Mouse (Mus musculus): Measurements from ENCODE around the gene Kxd1. TPM values are rescaled to one million over a fixed set of nuclear protein-coding genes. Genes with fewer than 3 reads are reported as not detected.

Kxd1 gene
- total and polyA plus RNA-seq, 3 experiments: 47.5 to 180 (median 49.9) TPM

DNA sequence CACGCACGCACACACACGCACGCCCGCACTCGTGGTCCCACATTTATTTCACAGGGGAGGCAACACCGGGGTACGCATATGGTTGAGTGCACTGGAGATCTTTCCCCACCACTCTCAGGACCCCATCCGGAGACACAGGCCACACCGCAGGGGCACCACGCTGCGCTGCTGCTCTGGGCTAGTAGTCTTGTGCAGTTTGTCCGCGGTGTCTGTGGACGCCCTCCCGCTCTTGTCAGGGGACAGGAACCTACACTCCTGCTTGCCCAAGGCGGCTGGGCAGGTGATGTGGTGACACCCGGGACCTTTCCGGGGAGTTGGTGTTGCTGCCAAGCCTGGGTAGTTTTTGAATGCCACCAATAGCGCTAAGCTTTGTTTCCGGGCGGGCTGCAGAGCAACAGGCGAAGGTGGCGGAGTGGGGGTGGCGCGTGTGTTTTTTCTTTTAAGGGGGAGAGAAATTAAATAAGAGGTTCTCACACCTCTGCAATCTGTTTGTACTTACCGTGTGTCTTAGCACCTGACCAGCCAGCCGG lies 33.3 kb downstream of the Kxd1 start:
- Histone ChIP-seq H3K4me1 (ENCODE audit: insufficient read depth, low read depth, low read length) (peaks cover 27% of the 10 kb centered on the region), H3K9me3 (replicated peaks) (no peaks in the 10 kb centered on the region), H3K4me3 (ENCODE audit: low read depth, low read length) (no peak overlapping the region), H3K36me3 (replicated peaks) (no peaks in the 10 kb centered on the region), H3K27me3 (ENCODE audit: insufficient read depth, low read length) (peaks cover 98% of the 10 kb centered on the region)
- TF ChIP-seq GATA2 (IDR thresholded peaks at IDR 0.05; ENCODE audit: borderline replicate concordance, low read depth, low read length): no peak
- no peak for TF ChIP-seq GATA1 (IDR thresholded peaks at IDR 0.05; ENCODE audit: borderline replicate concordance, low read length)
- no peak for TF ChIP-seq TAL1 (conservative IDR thresholded peaks at IDR 0.05; ENCODE audit: low read depth, low read length)
- no peak for TF ChIP-seq POLR2AphosphoS5 (IDR thresholded peaks at IDR 0.05; ENCODE audit: insufficient replicate concordance, low read depth, low read length)
- TF ChIP-seq CTCF (IDR thresholded peaks at IDR 0.05; ENCODE audit: low read depth, low read length): no peak
- DNase-seq (ENCODE audit: low spot score) (no peak), ATAC-seq (ENCODE audit: extremely low read depth, insufficient number of reproducible peaks, low FRiP score, poor library complexity, severe bottlenecking) (no peak)

DNA sequence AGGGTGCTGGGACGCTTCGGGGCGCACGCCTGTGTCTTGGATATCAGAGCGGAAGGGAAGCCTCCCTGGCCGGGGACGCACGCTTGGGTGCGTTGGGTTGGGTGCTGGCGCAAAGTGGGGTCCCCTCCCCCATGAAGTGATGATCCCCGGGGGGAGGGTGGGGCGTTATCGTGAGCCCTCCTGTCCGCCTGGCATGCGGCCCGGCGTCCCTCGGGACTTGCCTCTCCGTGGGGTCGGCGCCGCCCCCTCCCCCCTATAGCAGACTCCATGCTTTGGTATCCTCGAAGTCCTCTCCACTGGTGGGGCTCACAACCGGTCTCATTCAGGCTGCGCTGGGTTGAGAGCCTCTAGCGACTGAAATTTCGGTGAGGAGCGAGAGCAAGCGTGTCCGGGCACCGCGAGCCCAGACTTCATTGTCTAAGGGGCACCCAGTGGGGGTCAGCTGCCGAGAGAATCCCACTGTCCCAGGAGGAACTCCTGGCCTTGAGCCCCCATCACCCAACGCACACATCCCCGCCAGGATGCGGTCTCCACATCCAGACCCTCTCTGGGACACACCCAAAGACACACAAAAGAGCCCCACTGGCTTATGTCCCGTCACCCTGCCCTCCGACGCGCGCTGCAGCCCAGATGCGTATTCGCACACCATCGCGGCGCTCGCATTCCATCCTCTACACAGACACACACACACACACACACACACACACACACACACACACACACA lies 33.9 kb downstream of the Kxd1 start:
- H3K4me3 ChIP-seq (ENCODE audit: low read depth, low read length): no peak overlapping the region; the same call in 1 of the 2 replicates
- H3K4me1 ChIP-seq (ENCODE audit: insufficient read depth, low read depth, low read length): peaks cover 27% of the 10 kb centered on the region
- DNase-seq (ENCODE audit: low spot score): no peak
- H3K36me3 ChIP-seq (replicated peaks): no peaks in the 10 kb centered on the region
- peaks cover 98% of the 10 kb centered on the region for H3K27me3 ChIP-seq (ENCODE audit: insufficient read depth, low read length)
- H3K9me3 ChIP-seq (replicated peaks): no peaks in the 10 kb centered on the region
- ATAC-seq (ENCODE audit: extremely low read depth, insufficient number of reproducible peaks, low FRiP score, poor library complexity, severe bottlenecking): no peak
- TF ChIP-seq POLR2AphosphoS5 (IDR thresholded peaks at IDR 0.05; ENCODE audit: insufficient replicate concordance, low read depth, low read length) (no peak), TAL1 (conservative IDR thresholded peaks at IDR 0.05; ENCODE audit: low read depth, low read length) (no peak), GATA1 (IDR thresholded peaks at IDR 0.05; ENCODE audit: borderline replicate concordance, low read length) (no peak), CTCF (IDR thresholded peaks at IDR 0.05; ENCODE audit: low read depth, low read length) (no peak), GATA2 (IDR thresholded peaks at IDR 0.05; ENCODE audit: borderline replicate concordance, low read depth, low read length) (no peak)

DNA sequence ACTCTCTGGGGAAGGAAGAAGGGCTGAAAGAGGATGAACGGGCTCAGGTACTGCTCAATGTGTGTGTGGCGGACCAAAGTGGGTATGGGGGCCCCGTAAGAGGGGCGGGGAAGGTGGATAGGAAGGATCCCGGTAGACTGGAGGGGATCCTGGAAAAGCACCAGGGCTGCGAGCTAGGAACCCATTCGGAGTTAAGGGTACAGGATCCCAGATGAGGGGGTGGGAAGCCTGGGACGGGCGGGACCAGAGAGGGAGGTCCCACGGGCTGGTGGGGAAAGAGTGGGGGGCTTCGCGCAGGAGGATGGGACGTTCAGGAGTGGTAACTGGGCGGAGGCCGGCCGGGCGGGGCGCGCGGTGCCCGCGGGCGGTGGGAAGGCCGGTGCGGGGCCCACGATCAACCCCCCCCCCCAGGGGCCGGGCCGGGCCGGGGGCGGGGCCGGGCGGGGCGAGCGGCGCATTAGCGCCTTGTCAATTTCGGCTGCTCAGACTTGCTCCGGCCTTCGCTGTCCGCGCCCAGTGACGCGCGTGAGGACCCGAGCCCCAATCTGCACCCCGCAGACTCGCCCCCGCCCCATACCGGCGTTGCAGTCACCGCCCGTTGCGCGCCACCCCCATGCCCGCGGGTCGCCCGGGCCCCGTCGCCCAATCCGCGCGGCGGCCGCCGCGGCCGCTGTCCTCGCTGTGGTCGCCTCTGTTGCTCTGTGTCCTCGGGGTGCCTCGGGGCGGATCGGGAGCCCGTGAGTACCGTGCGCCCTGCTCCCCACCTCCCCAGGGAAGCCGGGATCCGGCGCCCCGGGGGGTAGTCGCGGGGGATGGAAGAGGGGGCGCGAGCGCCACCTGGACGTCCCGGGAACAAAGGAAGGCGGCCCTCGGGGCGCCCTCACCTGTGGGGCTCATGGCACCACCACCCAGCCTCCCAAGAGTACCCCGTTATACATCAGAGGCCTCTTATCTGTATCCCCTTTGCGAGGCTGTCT lies 34.8 kb downstream of the Kxd1 start, which contains the start of gene Crlf1:
Gene Crlf1 (plus strand): TSS at position 495 of the 977 bp plus-strand sequence.
- no peaks in the 10 kb centered on the region for H3K36me3 ChIP-seq (replicated peaks)
- no peak for ATAC-seq (ENCODE audit: extremely low read depth, insufficient number of reproducible peaks, low FRiP score, poor library complexity, severe bottlenecking)
- H3K4me3 ChIP-seq (ENCODE audit: low read depth, low read length): peak within 1 kb of the TSS; percentile 67; the same call in 1 of the 2 replicates
- peaks cover 98% of the 10 kb centered on the region for H3K27me3 ChIP-seq (ENCODE audit: insufficient read depth, low read length)
- DNase-seq (ENCODE audit: low spot score): no peak
- TF ChIP-seq GATA2 (IDR thresholded peaks at IDR 0.05; ENCODE audit: borderline replicate concordance, low read depth, low read length) (no peak), CTCF (IDR thresholded peaks at IDR 0.05; ENCODE audit: low read depth, low read length) (no peak), TAL1 (conservative IDR thresholded peaks at IDR 0.05; ENCODE audit: low read depth, low read length) (no peak), GATA1 (IDR thresholded peaks at IDR 0.05; ENCODE audit: borderline replicate concordance, low read length) (no peak), POLR2AphosphoS5 (IDR thresholded peaks at IDR 0.05; ENCODE audit: insufficient replicate concordance, low read depth, low read length) (no peak)
- no peaks in the 10 kb centered on the region for H3K9me3 ChIP-seq (replicated peaks)
- peaks cover 30% of the 10 kb centered on the region for H3K4me1 ChIP-seq (ENCODE audit: insufficient read depth, low read depth, low read length)

DNA sequence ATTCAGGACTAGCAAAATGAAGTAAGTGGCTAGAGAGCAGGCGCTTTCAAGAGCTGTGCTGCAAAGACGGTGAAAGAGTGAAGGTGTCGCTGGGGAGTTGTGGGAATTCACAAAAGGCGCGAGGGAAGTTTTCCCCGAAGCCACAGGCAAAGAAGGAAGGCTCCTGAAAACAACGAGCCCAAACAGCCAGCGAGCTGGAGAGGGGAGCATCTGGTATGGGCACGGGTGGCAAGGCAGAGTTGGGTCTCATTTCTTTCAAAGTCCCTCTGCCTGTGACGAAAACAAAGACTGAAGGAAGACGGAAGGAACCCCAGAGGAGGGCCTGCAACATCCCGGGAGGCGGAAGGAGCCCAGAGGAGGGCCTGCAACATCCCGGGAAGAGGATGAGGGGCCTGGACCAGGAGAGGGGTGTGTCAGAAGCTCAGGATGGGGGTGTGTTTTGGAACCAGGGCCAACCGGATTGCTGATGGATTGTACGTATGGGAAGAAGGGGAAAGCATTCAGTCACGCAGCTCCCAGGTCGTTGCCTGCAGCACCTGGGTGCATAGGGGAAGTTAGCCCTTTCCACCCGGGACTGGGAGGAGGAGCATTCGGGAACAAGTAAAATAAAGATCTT lies 36.8 kb downstream of the Kxd1 start:
- ATAC-seq (ENCODE audit: extremely low read depth, insufficient number of reproducible peaks, low FRiP score, poor library complexity, severe bottlenecking) (no peak), DNase-seq (ENCODE audit: low spot score) (no peak)
- Histone ChIP-seq H3K4me1 (ENCODE audit: insufficient read depth, low read depth, low read length) (peaks cover 45% of the 10 kb centered on the region), H3K27me3 (ENCODE audit: insufficient read depth, low read length) (peaks cover 98% of the 10 kb centered on the region), H3K36me3 (replicated peaks) (no peaks in the 10 kb centered on the region), H3K9me3 (replicated peaks) (no peaks in the 10 kb centered on the region), H3K4me3 (ENCODE audit: low read depth, low read length) (no peak overlapping the region)
- TF ChIP-seq TAL1 (conservative IDR thresholded peaks at IDR 0.05; ENCODE audit: low read depth, low read length) (no peak), GATA2 (IDR thresholded peaks at IDR 0.05; ENCODE audit: borderline replicate concordance, low read depth, low read length) (no peak), POLR2AphosphoS5 (IDR thresholded peaks at IDR 0.05; ENCODE audit: insufficient replicate concordance, low read depth, low read length) (no peak)

DNA sequence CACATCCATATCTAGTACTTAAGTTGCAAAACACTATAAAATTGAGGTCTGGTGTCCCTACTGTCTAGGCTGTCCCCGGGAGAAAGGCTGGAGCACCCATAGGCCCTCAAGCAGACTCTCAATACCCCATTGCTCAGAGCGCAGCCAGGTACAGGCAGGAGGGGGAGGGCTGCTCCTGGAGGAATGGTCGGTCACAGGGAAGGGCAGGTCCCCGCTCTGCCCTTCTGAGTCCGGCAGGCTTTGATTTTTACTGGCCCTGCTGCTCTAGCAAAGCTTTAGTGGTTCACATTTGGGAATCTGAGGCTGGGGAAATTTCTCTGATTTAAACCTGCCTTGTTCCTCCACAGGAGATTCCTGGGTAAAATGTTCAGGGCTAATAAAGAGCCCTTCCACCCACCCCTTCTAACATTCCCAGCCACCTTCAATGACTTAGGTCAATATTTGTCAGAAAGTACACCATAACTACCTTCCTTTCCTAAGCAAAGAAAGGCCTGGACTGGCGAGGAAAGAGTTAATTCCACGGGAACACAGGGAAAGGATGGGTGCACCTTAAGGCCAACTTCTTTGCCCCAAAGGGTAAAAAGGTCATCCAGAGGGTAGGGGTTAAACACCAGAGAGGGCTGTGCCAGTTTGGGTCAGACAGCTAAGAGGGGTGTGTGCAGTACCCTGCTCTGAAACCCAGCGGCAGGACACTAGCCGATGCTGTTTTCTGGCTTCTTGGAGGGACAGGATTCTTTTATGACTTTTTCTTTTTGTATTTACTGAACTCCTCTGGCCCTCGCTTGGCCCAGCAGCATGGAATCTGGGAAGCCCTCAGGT lies 37.5 kb downstream of the Kxd1 start:
- no peak for ATAC-seq (ENCODE audit: extremely low read depth, insufficient number of reproducible peaks, low FRiP score, poor library complexity, severe bottlenecking)
- peaks cover 98% of the 10 kb centered on the region for H3K27me3 ChIP-seq (ENCODE audit: insufficient read depth, low read length)
- TF ChIP-seq TAL1 (conservative IDR thresholded peaks at IDR 0.05; ENCODE audit: low read depth, low read length): no peak
- no peak for TF ChIP-seq CTCF (IDR thresholded peaks at IDR 0.05; ENCODE audit: low read depth, low read length)
- TF ChIP-seq POLR2AphosphoS5 (IDR thresholded peaks at IDR 0.05; ENCODE audit: insufficient replicate concordance, low read depth, low read length): no peak
- no peak for TF ChIP-seq GATA2 (IDR thresholded peaks at IDR 0.05; ENCODE audit: borderline replicate concordance, low read depth, low read length)
- TF ChIP-seq GATA1 (IDR thresholded peaks at IDR 0.05; ENCODE audit: borderline replicate concordance, low read length): no peak
- peaks cover 47% of the 10 kb centered on the region for H3K4me1 ChIP-seq (ENCODE audit: insufficient read depth, low read depth, low read length)
- DNase-seq (ENCODE audit: low spot score): no peak
- no peaks in the 10 kb centered on the region for H3K36me3 ChIP-seq (replicated peaks)
- H3K4me3 ChIP-seq (ENCODE audit: low read depth, low read length): no peak overlapping the region
- no peaks in the 10 kb centered on the region for H3K9me3 ChIP-seq (replicated peaks)

All from G1E (cell line).